Mouse (Mus musculus) G1E (cell line): ENCODE measurements around the gene Pikfyve. TPM values are rescaled to one million over a fixed set of nuclear protein-coding genes. Genes with fewer than 3 reads are reported as not detected.

ENCODE experiments used
- ATAC-seq: 2 replicates; pipeline ENCODE4 v1.8.0; 2016; ENCODE audit warnings: mild to moderate bottlenecking; ENCODE audit not compliant: insufficient number of reproducible peaks, poor library complexity, low FRiP score, severe bottlenecking; ENCODE audit errors: extremely low read depth
- DNase-seq: peaks from one replicate; pipeline ENCODE4 v3.0.0; 2012; ENCODE audit warnings: low spot score
- H3K27me3 ChIP-seq: 2 replicates; pipeline ENCODE4 v1.6.1; 2012; ENCODE audit warnings: mild to moderate bottlenecking, low read length, inconsistent platforms; ENCODE audit not compliant: insufficient read depth
- H3K36me3 ChIP-seq: replicated peaks from 2 replicates; pipeline ENCODE3; 2012; ENCODE audit warnings: mild to moderate bottlenecking, inconsistent platforms
- H3K4me1 ChIP-seq: 2 replicates; pipeline ENCODE4 v1.6.1; 2012; ENCODE audit warnings: low read depth, low read length, inconsistent platforms, mixed read lengths; ENCODE audit not compliant: insufficient read depth
- H3K4me3 ChIP-seq: 2 replicates; pipeline ENCODE4 v1.5.1; 2012; ENCODE audit warnings: low read depth, mild to moderate bottlenecking, inconsistent platforms, low read length, moderate library complexity, mixed read lengths
- H3K9me3 ChIP-seq: replicated peaks from 2 replicates; pipeline ENCODE4 v1.6.1; 2012; ENCODE audit warnings: inconsistent platforms
- CTCF ChIP-seq: IDR thresholded peaks from 2 replicates; pipeline ENCODE4 v1.5.1; 2012; ENCODE audit warnings: low read depth, low read length, inconsistent platforms, mixed read lengths
- GATA1 ChIP-seq: IDR thresholded peaks from 2 replicates; pipeline ENCODE4 v1.6.1; 2012; ENCODE audit warnings: borderline replicate concordance, low read length, inconsistent platforms, mixed read lengths
- GATA2 ChIP-seq: IDR thresholded peaks from 2 replicates; pipeline ENCODE4 v1.6.1; 2012; ENCODE audit warnings: low read depth, low read length, inconsistent platforms, borderline replicate concordance
- POLR2AphosphoS5 ChIP-seq: IDR thresholded peaks from 2 replicates; pipeline ENCODE4 v1.6.1; 2012; ENCODE audit warnings: low read depth, low read length, inconsistent platforms; ENCODE audit not compliant: insufficient replicate concordance
- TAL1 ChIP-seq: conservative IDR thresholded peaks from 2 replicates; pipeline ENCODE4 v1.6.1; 2012; ENCODE audit warnings: low read depth, low read length, inconsistent platforms, mixed read lengths
- polyA plus RNA-seq: library from polyadenylated mRNA; stranded (reverse); fragments of >175 nt; gene quantifications from 2 replicates; pipeline ENCODE4 v1.2.3, GENCODE M21; 2012
- total RNA-seq, 2 experiments: library from RNA; stranded (forward) in 1 of 2; stranded (reverse) in 1 of 2; fragments of 200-1000 nt in 1 of 2; fragments of >200 nt in 1 of 2; fragmentation: Nextera tagmentation in 1 of 2; gene quantifications; 2 replicates each; pipeline ENCODE4 v1.2.3; 2014 to 2017

Gene Pikfyve
- total and polyA plus RNA-seq, 3 experiments = 56.3 to 95.4 (median 81.1) TPM

GRCm38 (mm10) chr1:65154814-65155213 is 31.7 kb upstream of the Pikfyve start:
- peaks cover 10% of the 10 kb centered on the region for H3K36me3 ChIP-seq
- ATAC-seq = no peak
- DNase-seq = no peak
- no peaks in the 10 kb centered on the region for H3K27me3 ChIP-seq
- H3K4me1 ChIP-seq = no peaks in the 10 kb centered on the region
- no peak for TF ChIP-seq POLR2AphosphoS5
- TF ChIP-seq GATA1 = no peak
- TF ChIP-seq CTCF = no peak
- TF ChIP-seq TAL1 = no peak
- TF ChIP-seq GATA2 = no peak
- no peaks in the 10 kb centered on the region for H3K9me3 ChIP-seq
- H3K4me3 ChIP-seq = no peak overlapping the region

GRCm38 (mm10) chr1:65156111-65156510 is 30.4 kb upstream of the Pikfyve start:
- no peak for TF ChIP-seq CTCF
- TF ChIP-seq TAL1 = no peak
- TF ChIP-seq POLR2AphosphoS5 = no peak
- no peak for TF ChIP-seq GATA2
- no peak for TF ChIP-seq GATA1
- peaks cover 21% of the 10 kb centered on the region for H3K36me3 ChIP-seq
- no peaks in the 10 kb centered on the region for H3K4me1 ChIP-seq
- ATAC-seq (no peak), DNase-seq (no peak)
- H3K4me3 ChIP-seq = no peak overlapping the region
- no peaks in the 10 kb centered on the region for H3K27me3 ChIP-seq
- H3K9me3 ChIP-seq = no peaks in the 10 kb centered on the region

GRCm38 (mm10) chr1:65162210-65162609 is 24.3 kb upstream of the Pikfyve start:
- Histone ChIP-seq H3K4me3 (no peak overlapping the region), H3K9me3 (no peaks in the 10 kb centered on the region), H3K36me3 (peaks cover 61% of the 10 kb centered on the region), H3K27me3 (no peaks in the 10 kb centered on the region), H3K4me1 (no peaks in the 10 kb centered on the region)
- TF ChIP-seq GATA1 = no peak
- TF ChIP-seq GATA2 = no peak
- TF ChIP-seq CTCF = no peak
- no peak for TF ChIP-seq TAL1
- no peak for TF ChIP-seq POLR2AphosphoS5
- no peak for DNase-seq
- no peak for ATAC-seq

GRCm38 (mm10) chr1:65167496-65167895 is 19.0 kb upstream of the Pikfyve start:
- H3K27me3 ChIP-seq = no peaks in the 10 kb centered on the region
- peaks cover 23% of the 10 kb centered on the region for H3K4me1 ChIP-seq
- DNase-seq (no peak), ATAC-seq (no peak)
- TF ChIP-seq TAL1 = no peak
- no peak for TF ChIP-seq GATA2
- TF ChIP-seq CTCF = no peak
- no peaks in the 10 kb centered on the region for H3K9me3 ChIP-seq
- no peak overlapping the region for H3K4me3 ChIP-seq
- H3K36me3 ChIP-seq = peaks cover 68% of the 10 kb centered on the region

- Histone ChIP-seq H3K4me1 (peaks cover 24% of the 10 kb centered on the region), H3K36me3 (peaks cover 72% of the 10 kb centered on the region), H3K4me3 (no peak overlapping the region; the same call in 1 of the 2 replicates), H3K9me3 (no peaks in the 10 kb centered on the region), H3K27me3 (no peaks in the 10 kb centered on the region)
- TF ChIP-seq TAL1 = no peak
- TF ChIP-seq GATA1 = no peak
- TF ChIP-seq CTCF = no peak
- no peak for TF ChIP-seq POLR2AphosphoS5
- no peak for TF ChIP-seq GATA2
- no peak for DNase-seq
- ATAC-seq = peak; percentile 30
Measured at GRCm38 (mm10) chr1:65169536-65169935, 16.9 kb upstream of the Pikfyve start.

GRCm38 (mm10) chr1:65169947-65170346 is 16.5 kb upstream of the Pikfyve start:
- TF ChIP-seq TAL1 (peak; percentile 20; the same call in 1 of the 2 replicates), GATA2 (no peak), GATA1 (no peak), POLR2AphosphoS5 (no peak)
- DNase-seq = peak; percentile 21
- H3K4me3 ChIP-seq = no peak overlapping the region

More at GRCm38 (mm10) chr1:65169947-65170346, 16.5 kb upstream of the Pikfyve start:
- H3K27me3 ChIP-seq = no peaks in the 10 kb centered on the region
- no peaks in the 10 kb centered on the region for H3K9me3 ChIP-seq
- peak; percentile 67 for ATAC-seq
- peaks cover 70% of the 10 kb centered on the region for H3K36me3 ChIP-seq
- peaks cover 25% of the 10 kb centered on the region for H3K4me1 ChIP-seq
